Mouse (Mus musculus) midbrain, embryonic 15.5 days (tissue): ENCODE measurements at regions not wholly inside any gene's neighbourhood (a gene's known extent, or its start where the extent isn't known, plus 50 kb on each side); places are given as distances from the start of the nearest gene placed in this dataset.
A peak's percentile ranks its signal among the peaks of the same experiment; 100 is the strongest.

Experiments
- ATAC-seq: fragments of 200-750 bp; cut with Nextera tagmentation; replicated peaks from 2 replicates; pipeline ENCODE4 v1.8.0; 2017; ENCODE audit warnings: moderate TSS enrichment
- H3K27ac ChIP-seq: fragments of 300-500 bp; sonication (generic); 2 replicates; pipeline ENCODE4 v1.5.1; 2015; ENCODE audit warnings: mild to moderate bottlenecking, inconsistent platforms
- H3K27me3 ChIP-seq: fragments of 300-500 bp; sonication (generic); replicated peaks from 2 replicates; pipeline ENCODE4 v1.6.1; 2015; ENCODE audit warnings: inconsistent platforms
- H3K36me3 ChIP-seq: fragments of 300-500 bp; sonication (generic); replicated peaks from 2 replicates; pipeline ENCODE4 v1.6.1; 2015; ENCODE audit warnings: inconsistent platforms
- H3K4me1 ChIP-seq: fragments of 300-500 bp; sonication (generic); 2 replicates; pipeline ENCODE4 v1.6.1; 2015; ENCODE audit warnings: inconsistent platforms
- H3K4me2 ChIP-seq: fragments of 300-500 bp; sonication (generic); 2 replicates; pipeline ENCODE4 v1.6.1; 2015; ENCODE audit warnings: inconsistent platforms, mild to moderate bottlenecking, moderate library complexity
- H3K4me3 ChIP-seq: fragments of 300-500 bp; sonication (generic); 2 replicates; pipeline ENCODE4 v1.5.1; 2015; ENCODE audit warnings: mild to moderate bottlenecking, inconsistent platforms
- H3K9ac ChIP-seq: fragments of 300-500 bp; sonication (generic); 2 replicates; pipeline ENCODE4 v1.6.1; 2015; ENCODE audit warnings: mild to moderate bottlenecking, inconsistent platforms
- H3K9me3 ChIP-seq: fragments of 300-500 bp; sonication (generic); 2 replicates; pipeline ENCODE4 v1.6.1; 2016; ENCODE audit warnings: inconsistent platforms
- WGBS: fragments of 180-500 bp; shearing (Covaris S2); methylation state at CpG from one replicate; pipeline ENCODE4 v1.1.7; 2015; ENCODE audit warnings: mixed read lengths; 5-methylcytosine and 5-hydroxymethylcytosine counted together

DNA sequence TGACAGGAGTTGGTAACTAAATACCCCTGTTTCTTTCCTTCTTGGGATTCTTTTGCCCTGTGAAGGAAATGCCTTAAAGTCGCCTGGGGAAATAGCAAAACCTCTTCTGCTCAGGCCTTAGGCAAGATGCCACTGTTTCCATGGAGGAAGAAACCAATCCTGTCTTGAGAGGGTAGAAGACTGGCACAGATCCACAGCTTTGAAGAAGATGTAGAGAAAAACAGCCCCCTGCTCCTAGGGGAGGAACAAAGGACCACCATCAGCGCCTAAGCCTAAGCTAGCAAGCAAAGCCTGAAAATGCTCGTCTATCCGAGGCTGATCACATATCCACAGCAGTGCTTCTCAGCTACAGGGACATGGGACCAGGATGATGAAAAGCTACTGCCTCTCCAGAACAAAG, 268.0 kb upstream of the Tank start:
- ATAC-seq = 0 out of 2 replicates have a peak, but pooled peaks have one; percentile 33
- no peaks in the 10 kb centered on the region for H3K4me1 ChIP-seq
- H3K27ac ChIP-seq = no peak overlapping the region
- H3K4me2 ChIP-seq = no peak overlapping the region
- H3K4me3 ChIP-seq = no peak overlapping the region
- H3K27me3 ChIP-seq = no peaks in the 10 kb centered on the region
- H3K36me3 ChIP-seq = no peaks in the 10 kb centered on the region
- 56% methylated on average over 4 of the region's 4 CpGs for WGBS
- H3K9ac ChIP-seq = no peak overlapping the region
- H3K9me3 ChIP-seq = no peaks in the 10 kb centered on the region

- H3K9ac ChIP-seq = no peak overlapping the region
- H3K27me3 ChIP-seq = no peaks in the 10 kb centered on the region
- H3K9me3 ChIP-seq = no peaks in the 10 kb centered on the region
- H3K36me3 ChIP-seq = no peaks in the 10 kb centered on the region
- no peak for ATAC-seq
- H3K4me1 ChIP-seq = no peaks in the 10 kb centered on the region
- H3K4me3 ChIP-seq = no peak overlapping the region
- no peak overlapping the region for H3K4me2 ChIP-seq
- WGBS = 88% methylated on average over 2 of the region's 2 CpGs
- H3K27ac ChIP-seq = no peak overlapping the region
These were observed 269.2 kb upstream of the Tank start for GRCm38 (mm10) chr2:61309219-61309618.

GRCm38 (mm10) chr2:61297135-61297534, 281.2 kb upstream of the Tank start:
- no peaks in the 10 kb centered on the region for H3K36me3 ChIP-seq
- ATAC-seq = no peak
- H3K27me3 ChIP-seq = no peaks in the 10 kb centered on the region
- no peak overlapping the region for H3K9ac ChIP-seq
- no peaks in the 10 kb centered on the region for H3K9me3 ChIP-seq
- no peak overlapping the region for H3K4me2 ChIP-seq
- 74% methylated on average over 5 of the region's 5 CpGs for WGBS
- no peak overlapping the region for H3K27ac ChIP-seq
- no peaks in the 10 kb centered on the region for H3K4me1 ChIP-seq
- no peak overlapping the region for H3K4me3 ChIP-seq

DNA sequence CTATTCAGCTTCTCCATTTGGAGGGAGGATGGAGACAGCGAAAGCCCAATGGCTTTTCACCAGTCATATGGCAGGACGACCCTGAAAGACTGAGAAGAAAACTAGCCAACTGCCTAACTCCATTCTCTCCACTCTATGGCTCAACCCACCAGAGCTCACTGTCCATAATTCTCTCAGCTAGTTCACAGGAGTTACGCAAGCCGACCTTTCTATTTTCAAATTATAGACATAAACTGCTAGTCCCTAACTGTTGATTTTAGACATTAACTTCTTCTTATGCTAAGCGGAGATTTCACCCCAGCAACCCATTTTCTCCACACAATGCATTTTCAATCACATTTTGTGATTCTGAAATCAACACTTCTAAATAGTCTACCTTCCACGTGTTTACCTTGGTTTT, 281.8 kb upstream of the Tank start:
- no peak for ATAC-seq
- Histone ChIP-seq H3K4me3 (no peak overlapping the region), H3K36me3 (no peaks in the 10 kb centered on the region), H3K27ac (no peak overlapping the region), H3K4me1 (no peaks in the 10 kb centered on the region), H3K9me3 (no peaks in the 10 kb centered on the region), H3K27me3 (no peaks in the 10 kb centered on the region), H3K9ac (no peak overlapping the region), H3K4me2 (no peak overlapping the region)
- 86% methylated on average over 6 of the region's 6 CpGs for WGBS

- Histone ChIP-seq H3K36me3 (no peaks in the 10 kb centered on the region), H3K4me1 (no peaks in the 10 kb centered on the region), H3K27me3 (no peaks in the 10 kb centered on the region), H3K9me3 (no peaks in the 10 kb centered on the region), H3K27ac (no peak overlapping the region), H3K4me2 (no peak overlapping the region), H3K4me3 (no peak overlapping the region), H3K9ac (no peak overlapping the region)
- 68% methylated on average over 6 of the region's 6 CpGs for WGBS
- ATAC-seq = no peak
These were observed 283.0 kb upstream of the Tank start for GRCm38 (mm10) chr2:61295261-61295964.

DNA sequence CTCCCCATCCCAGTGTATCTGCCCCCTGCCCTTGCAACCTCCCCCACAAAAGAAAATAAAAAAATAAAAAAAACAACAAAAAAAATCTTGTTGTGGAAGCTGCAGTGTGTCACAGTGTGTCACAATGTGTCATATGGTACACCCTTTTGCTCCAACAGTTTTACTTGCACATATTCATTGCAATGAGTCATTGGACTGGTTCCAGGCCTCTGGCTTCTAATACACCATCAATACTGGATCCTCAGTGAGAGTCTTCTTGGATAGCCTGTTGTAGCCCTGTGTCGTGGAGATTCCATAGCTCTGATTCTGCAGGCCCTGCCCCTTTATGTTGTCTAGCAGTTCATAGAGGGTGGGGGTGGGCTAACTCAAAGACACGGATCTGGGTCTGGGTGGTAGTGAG, 290.1 kb upstream of the Tank start:
- H3K4me2 ChIP-seq = no peak overlapping the region
- no peak overlapping the region for H3K9ac ChIP-seq
- no peak for ATAC-seq
- no peaks in the 10 kb centered on the region for H3K4me1 ChIP-seq
- no peaks in the 10 kb centered on the region for H3K36me3 ChIP-seq
- H3K27me3 ChIP-seq = no peaks in the 10 kb centered on the region
- H3K27ac ChIP-seq = no peak overlapping the region
- WGBS = 90% methylated on average over 2 of the region's 2 CpGs
- H3K9me3 ChIP-seq = no peaks in the 10 kb centered on the region
- no peak overlapping the region for H3K4me3 ChIP-seq

GRCm38 (mm10) chr2:61284706-61285105, 293.7 kb upstream of the Tank start:
- Histone ChIP-seq H3K36me3 (no peaks in the 10 kb centered on the region), H3K4me3 (no peak overlapping the region), H3K27me3 (no peaks in the 10 kb centered on the region), H3K4me2 (no peak overlapping the region), H3K4me1 (no peaks in the 10 kb centered on the region), H3K27ac (no peak overlapping the region), H3K9me3 (no peaks in the 10 kb centered on the region), H3K9ac (no peak overlapping the region)
- WGBS = 87% methylated on average over 6 of the region's 6 CpGs
- no peak for ATAC-seq

DNA sequence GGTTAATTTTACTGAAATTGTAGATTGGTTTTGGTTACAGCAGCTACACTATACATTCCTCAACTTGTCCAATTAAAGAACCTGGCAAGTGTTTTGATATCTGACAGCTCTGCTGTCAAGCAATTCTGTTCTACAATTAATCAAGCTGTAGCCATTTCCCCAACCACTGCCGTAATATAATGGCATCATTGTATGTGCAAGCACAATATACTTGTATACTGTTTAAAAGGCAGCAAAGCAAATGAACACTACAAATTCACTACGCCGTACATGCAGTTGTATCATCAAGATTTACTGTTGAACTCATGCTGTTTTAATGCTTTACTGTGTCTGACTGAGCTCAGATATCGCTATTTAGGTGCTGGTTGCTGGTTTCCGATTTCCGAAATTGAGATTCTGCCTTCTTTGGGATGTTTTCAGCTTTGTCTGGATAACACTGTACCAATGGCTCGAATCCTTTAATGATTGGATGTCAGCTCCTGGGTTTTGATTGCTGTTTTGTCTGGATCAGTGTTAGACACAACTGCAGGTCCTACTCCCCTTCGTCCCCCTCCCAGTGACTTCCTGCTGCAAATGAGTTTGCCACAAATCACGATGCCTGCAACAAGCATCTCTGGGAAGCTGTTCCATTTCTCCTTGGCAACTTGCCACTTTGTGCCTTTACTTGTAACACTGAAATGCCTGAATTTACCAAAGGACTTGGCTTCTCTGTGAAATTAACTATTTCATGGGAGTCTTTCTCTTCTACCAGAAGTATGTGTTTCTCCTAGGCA, 294.4 kb upstream of the Tank start:
- Histone ChIP-seq H3K9me3 (no peaks in the 10 kb centered on the region), H3K9ac (no peak overlapping the region), H3K27ac (no peak overlapping the region), H3K4me1 (no peaks in the 10 kb centered on the region), H3K4me3 (no peak overlapping the region), H3K27me3 (no peaks in the 10 kb centered on the region), H3K4me2 (no peak overlapping the region), H3K36me3 (no peaks in the 10 kb centered on the region)
- ATAC-seq = no peak
- WGBS = 78% methylated on average over 9 of the region's 9 CpGs

- no peak overlapping the region for H3K4me2 ChIP-seq
- H3K36me3 ChIP-seq = no peaks in the 10 kb centered on the region
- 90% methylated on average over 5 of the region's 5 CpGs for WGBS
- H3K27ac ChIP-seq = no peak overlapping the region
- no peaks in the 10 kb centered on the region for H3K4me1 ChIP-seq
- no peak for ATAC-seq
- no peaks in the 10 kb centered on the region for H3K9me3 ChIP-seq
- no peak overlapping the region for H3K9ac ChIP-seq
- H3K4me3 ChIP-seq = no peak overlapping the region
- H3K27me3 ChIP-seq = no peaks in the 10 kb centered on the region
These were observed 305.7 kb upstream of the Tank start for GRCm38 (mm10) chr2:61272721-61273120.

DNA sequence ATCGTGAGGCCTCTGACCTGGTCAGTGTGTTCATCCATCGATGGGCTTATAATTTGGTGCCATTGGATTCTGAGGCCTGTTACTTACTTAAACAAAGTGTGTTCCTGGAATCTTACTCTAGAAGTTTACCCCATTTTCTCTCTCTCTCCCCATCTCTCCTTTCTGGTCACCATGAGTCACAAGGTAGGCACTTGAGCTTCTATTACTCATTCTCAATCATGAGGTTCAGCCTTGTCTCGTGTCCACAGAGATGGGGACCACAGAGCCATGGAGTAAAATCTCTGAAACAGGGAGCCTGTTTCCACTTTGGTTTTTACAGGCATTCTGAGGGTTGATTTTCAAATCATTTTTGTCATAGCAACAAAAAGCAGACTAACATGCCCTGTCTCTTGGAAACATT, 304.7 kb upstream of the Rbms1 start:
- H3K27ac ChIP-seq = no peak overlapping the region
- H3K4me1 ChIP-seq = no peaks in the 10 kb centered on the region
- no peaks in the 10 kb centered on the region for H3K9me3 ChIP-seq
- WGBS = 92% methylated on average over 3 of the region's 3 CpGs
- H3K9ac ChIP-seq = no peak overlapping the region
- H3K27me3 ChIP-seq = no peaks in the 10 kb centered on the region
- H3K4me2 ChIP-seq = no peak overlapping the region
- ATAC-seq = no peak
- no peaks in the 10 kb centered on the region for H3K36me3 ChIP-seq
- H3K4me3 ChIP-seq = no peak overlapping the region

- ATAC-seq = no peak
- Histone ChIP-seq H3K9ac (no peak overlapping the region), H3K4me1 (no peaks in the 10 kb centered on the region), H3K4me2 (no peak overlapping the region), H3K9me3 (no peaks in the 10 kb centered on the region), H3K27me3 (no peaks in the 10 kb centered on the region), H3K4me3 (no peak overlapping the region), H3K36me3 (no peaks in the 10 kb centered on the region), H3K27ac (no peak overlapping the region)
- 56% methylated on average over 9 of the region's 9 CpGs for WGBS
These were observed 287.2 kb upstream of the Rbms1 start for GRCm38 (mm10) chr2:61250068-61250800.

- H3K36me3 ChIP-seq = no peaks in the 10 kb centered on the region
- no peaks in the 10 kb centered on the region for H3K4me1 ChIP-seq
- H3K9me3 ChIP-seq = no peaks in the 10 kb centered on the region
- H3K4me3 ChIP-seq = no peak overlapping the region
- no peak for ATAC-seq
- H3K4me2 ChIP-seq = no peak overlapping the region
- no peak overlapping the region for H3K27ac ChIP-seq
- H3K9ac ChIP-seq = no peak overlapping the region
- 82% methylated on average over 4 of the region's 4 CpGs for WGBS
- H3K27me3 ChIP-seq = no peaks in the 10 kb centered on the region
These were observed 285.0 kb upstream of the Rbms1 start for GRCm38 (mm10) chr2:61247956-61248355.
